Mouse (Mus musculus) heart, adult 2 months (tissue): ENCODE results near the gene Chuk.
A peak's percentile ranks its signal among the peaks of the same experiment; 100 is the strongest.

Experiments
- CTCF ChIP-seq: fragments of 200-600 bp; IDR thresholded peaks from 2 replicates; pipeline ENCODE4 v1.8.1; 2022; ENCODE audit warnings: antibody characterized with exemption, mild to moderate bottlenecking, moderate library complexity
- EP300 ChIP-seq: fragments of 200-500 bp; IDR thresholded peaks from 2 replicates; pipeline ENCODE4 v1.6.1; 2011; ENCODE audit warnings: low read depth, low read length, control low read depth; ENCODE audit not compliant: insufficient read depth
- POLR2A ChIP-seq: fragments of 200-500 bp; IDR thresholded peaks from 2 replicates; pipeline ENCODE4 v1.6.1; 2011; ENCODE audit warnings: mild to moderate bottlenecking, low read depth, low read length, control low read depth; ENCODE audit not compliant: insufficient read depth

- TF ChIP-seq POLR2A, result no peak
- TF ChIP-seq CTCF, result peak; percentile 35
- no peak for TF ChIP-seq EP300
These were observed 4.4 kb upstream of the Chuk start for GRCm38 (mm10) chr19:44111706-44112105.
